Mouse (Mus musculus) heart, adult 2 months (tissue): Measurements from ENCODE around the gene Mindy1. TPM values are rescaled to one million over a fixed set of nuclear protein-coding genes. Genes with fewer than 3 reads are reported as not detected.

Experiments
- DNase-seq, 2 experiments: peaks; one replicate each; pipeline ENCODE4 v3.0.0; 2021
- H3K27ac ChIP-seq: fragments of 200-600 bp; 2 replicates; pipeline ENCODE4 v1.8.1; 2022
- H3K27me3 ChIP-seq: fragments of 200-500 bp; 2 replicates; pipeline ENCODE4 v1.6.1; 2012; ENCODE audit warnings: mild to moderate bottlenecking, low read length, inconsistent platforms, mixed read lengths; ENCODE audit not compliant: control insufficient read depth, insufficient read depth
- H3K36me3 ChIP-seq: fragments of 200-500 bp; 2 replicates; pipeline ENCODE4 v1.6.1; 2012; ENCODE audit warnings: low read length, inconsistent platforms; ENCODE audit not compliant: control insufficient read depth, insufficient read depth
- H3K4me1 ChIP-seq: fragments of 200-500 bp; 2 replicates; pipeline ENCODE4 v1.6.1; 2011; ENCODE audit warnings: low read length; ENCODE audit not compliant: control insufficient read depth, insufficient read depth
- H3K4me3 ChIP-seq: fragments of 200-600 bp; 2 replicates; pipeline ENCODE4 v1.8.1; 2022
- H3K79me2 ChIP-seq: fragments of 200-500 bp; replicated peaks from 2 replicates; pipeline ENCODE4 v1.6.1; 2012; ENCODE audit warnings: mild to moderate bottlenecking, inconsistent platforms, low read length, moderate library complexity, mixed read lengths; ENCODE audit not compliant: control insufficient read depth, insufficient read depth
- H3K9ac ChIP-seq: fragments of 200-500 bp; 2 replicates; pipeline ENCODE4 v1.6.1; 2012; ENCODE audit warnings: low read depth, mild to moderate bottlenecking, control low read depth, inconsistent platforms, low read length, mixed read lengths
- CTCF ChIP-seq: fragments of 200-600 bp; IDR thresholded peaks from 2 replicates; pipeline ENCODE4 v1.8.1; 2022; ENCODE audit warnings: antibody characterized with exemption, mild to moderate bottlenecking, moderate library complexity
- EP300 ChIP-seq: fragments of 200-500 bp; IDR thresholded peaks from 2 replicates; pipeline ENCODE4 v1.6.1; 2011; ENCODE audit warnings: low read depth, low read length, control low read depth; ENCODE audit not compliant: insufficient read depth
- POLR2A ChIP-seq: fragments of 200-500 bp; IDR thresholded peaks from 2 replicates; pipeline ENCODE4 v1.6.1; 2011; ENCODE audit warnings: mild to moderate bottlenecking, low read depth, low read length, control low read depth; ENCODE audit not compliant: insufficient read depth
- WGBS: fragments of 180-500 bp; shearing (Covaris S2); methylation state at CpG from one replicate; pipeline ENCODE4 v1.1.7; 2018; 5-methylcytosine and 5-hydroxymethylcytosine counted together
- intact Hi-C: fragments of 180-260 bp; cut with DNase I; formaldehyde crosslinking; loops from one replicate; pipeline ENCODE4 v1.15.1; 2025
- polyA plus RNA-seq: library from polyadenylated mRNA; depleted of rRNA; stranded (reverse); fragments of >200 nt; gene quantifications from 2 replicates; pipeline ENCODE4 v1.2.3, GENCODE M21; 2012
- total RNA-seq, 2 experiments: library from RNA; stranded (reverse); gene quantifications; 2 replicates each; pipeline ENCODE4 v1.2.3; 2021

Gene Mindy1
- total and polyA plus RNA-seq, 3 experiments = 17.5 to 32.2 (median 21.3) TPM

GRCm38 (mm10) chr3:95273471-95273870 is 7.7 kb upstream of the Mindy1 start:
- Histone ChIP-seq H3K27me3 (no peaks in the 10 kb centered on the region), H3K4me1 (peaks cover 3% of the 10 kb centered on the region; the same call in 1 of the 2 replicates), H3K79me2 (no peaks in the 10 kb centered on the region), H3K36me3 (no peaks in the 10 kb centered on the region), H3K9ac (no peak overlapping the region), H3K27ac (no peak overlapping the region), H3K4me3 (no peak overlapping the region)
- 80% methylated on average over 5 of the region's 5 CpGs for WGBS
- no peak for DNase-seq
- TF ChIP-seq CTCF (no peak), EP300 (no peak), POLR2A (no peak)
- intact Hi-C loops = no loop called here

GRCm38 (mm10) chr3:95274453-95274852 is 6.7 kb upstream of the Mindy1 start:
- intact Hi-C loops = no loop called here
- TF ChIP-seq POLR2A (no peak), CTCF (no peak), EP300 (no peak)
- 89% methylated on average over 4 of the region's 4 CpGs for WGBS
- Histone ChIP-seq H3K4me3 (no peak overlapping the region), H3K9ac (no peak overlapping the region), H3K36me3 (no peaks in the 10 kb centered on the region), H3K4me1 (peaks cover 3% of the 10 kb centered on the region; the same call in 1 of the 2 replicates), H3K27me3 (no peaks in the 10 kb centered on the region), H3K79me2 (no peaks in the 10 kb centered on the region), H3K27ac (no peak overlapping the region)
- DNase-seq = no peak

- H3K27ac ChIP-seq = peak overlapping the region; percentile 3
- no peaks in the 10 kb centered on the region for H3K79me2 ChIP-seq
- no peak overlapping the region for H3K9ac ChIP-seq
- no peak overlapping the region for H3K4me3 ChIP-seq
- peaks cover 3% of the 10 kb centered on the region; the same call in 1 of the 2 replicates for H3K4me1 ChIP-seq
- no peak for DNase-seq
- intact Hi-C loops = no loop called here
- TF ChIP-seq EP300 (no peak), POLR2A (no peak), CTCF (no peak)
- WGBS = 59% methylated on average over 6 of the region's 6 CpGs
- H3K27me3 ChIP-seq = no peaks in the 10 kb centered on the region
- H3K36me3 ChIP-seq = no peaks in the 10 kb centered on the region
These were observed 6.0 kb upstream of the Mindy1 start for GRCm38 (mm10) chr3:95275161-95275560.

GRCm38 (mm10) chr3:95276428-95276934 is 4.7 kb upstream of the Mindy1 start:
- intact Hi-C loops = no loop called here
- Histone ChIP-seq H3K4me1 (no peaks in the 10 kb centered on the region; the same call in 1 of the 2 replicates), H3K79me2 (no peaks in the 10 kb centered on the region), H3K27ac (peak overlapping the region; percentile 67), H3K4me3 (no peak overlapping the region), H3K36me3 (no peaks in the 10 kb centered on the region), H3K27me3 (no peaks in the 10 kb centered on the region), H3K9ac (no peak overlapping the region)
- 68% methylated on average over 5 of the region's 5 CpGs for WGBS
- TF ChIP-seq EP300 (no peak), POLR2A (no peak), CTCF (no peak)
- no peak for DNase-seq

- 27% methylated on average over 1 of the region's 1 CpGs for WGBS
- TF ChIP-seq POLR2A (no peak), CTCF (no peak), EP300 (no peak)
- Histone ChIP-seq H3K36me3 (no peaks in the 10 kb centered on the region), H3K4me3 (no peak overlapping the region), H3K27ac (peak overlapping the region; percentile 67), H3K9ac (no peak overlapping the region), H3K27me3 (no peaks in the 10 kb centered on the region), H3K79me2 (no peaks in the 10 kb centered on the region), H3K4me1 (no peaks in the 10 kb centered on the region; the same call in 1 of the 2 replicates)
- DNase-seq = peak in 1 of 2 experiments; percentile 20
- intact Hi-C loops = no loop called here
These were observed 4.0 kb upstream of the Mindy1 start for GRCm38 (mm10) chr3:95277149-95277551.

GRCm38 (mm10) chr3:95280747-95281146 is 398 bp upstream of the Mindy1 start:
- H3K79me2 ChIP-seq = no peaks in the 10 kb centered on the region
- H3K9ac ChIP-seq = no peak overlapping the region
- DNase-seq = peak in 1 of 2 experiments; percentile 29
- peak overlapping the region; percentile 88 for H3K4me3 ChIP-seq
- H3K27me3 ChIP-seq = no peaks in the 10 kb centered on the region
- H3K27ac ChIP-seq = peak overlapping the region; percentile 98
- no peak for TF ChIP-seq POLR2A
- TF ChIP-seq EP300 = no peak
- TF ChIP-seq CTCF = no peak
- WGBS = 19% methylated on average over 8 of the region's 8 CpGs
- intact Hi-C loops = loop anchor here (5.0 kb wide), 2 partner anchors 48 to 63 kb away; partner anchors contain the start of genes Gabpb2 and Mllt11
- H3K4me1 ChIP-seq = peaks cover 2% of the 10 kb centered on the region
- H3K36me3 ChIP-seq = no peaks in the 10 kb centered on the region
